8 mouse cellular contexts compared by ENCODE assay signal in genomic region chr13:6648669-6649233, GRCm38 (mm10). TPM values are rescaled to one million over a fixed set of nuclear protein-coding genes. Genes with fewer than 3 reads are reported as not detected.
DNase-seq lines count a peak whose midpoint lies in the region; ATAC-seq and TF ChIP-seq lines count a peak whose summit lies in the region.

Gene Pfkp, minus strand, starts transcription at chr13:6648777.

- H3K36me3 ChIP-seq in forebrain, embryonic 10.5 days (replicated peaks), result no peaks in the 10 kb centered on the region
- no peaks in the 10 kb centered on the region for H3K36me3 ChIP-seq in heart, embryonic 15.5 days
- H3K36me3 ChIP-seq in liver, embryonic 14.5 days (replicated peaks; ENCODE audit: control insufficient read depth, insufficient read depth, low read depth), result no peaks in the 10 kb centered on the region
- no peaks in the 10 kb centered on the region for H3K36me3 ChIP-seq in neural tube, embryonic 11.5 days (ENCODE audit: control insufficient read depth, insufficient read depth, low read length)
- no peaks in the 10 kb centered on the region for H3K36me3 ChIP-seq in stomach, postnatal 0 days (ENCODE audit: control insufficient read depth, insufficient read depth, low read length)

- peak within 1 kb of the TSS; percentile 96 for H3K4me2 ChIP-seq in heart, embryonic 15.5 days
- H3K4me2 ChIP-seq in liver, embryonic 14.5 days (ENCODE audit: low read depth), result peak within 1 kb of the TSS; percentile 85
- H3K4me2 ChIP-seq in neural tube, embryonic 11.5 days (ENCODE audit: low read depth), result peak within 1 kb of the TSS; percentile 99
- peak within 1 kb of the TSS; percentile 98 for H3K4me2 ChIP-seq in stomach, postnatal 0 days (replicated peaks; ENCODE audit: low read depth)

- peak; percentile 92 for ATAC-seq in heart, embryonic 15.5 days (replicated peaks; ENCODE audit: insufficient number of reproducible peaks, insufficient read depth, low FRiP score, low read depth)
- ATAC-seq in liver, embryonic 14.5 days (ENCODE audit: insufficient read depth), result peak; percentile 95
- ATAC-seq in neural tube, embryonic 11.5 days (ENCODE audit: insufficient read depth, low FRiP score, low TSS enrichment), result peak; percentile 96
- peak; percentile 97 for ATAC-seq in stomach, postnatal 0 days (ENCODE audit: low FRiP score, low TSS enrichment)

- no peaks in the 10 kb centered on the region for H3K9me3 ChIP-seq in forebrain, embryonic 10.5 days
- no peaks in the 10 kb centered on the region for H3K9me3 ChIP-seq in heart, embryonic 15.5 days (replicated peaks)
- H3K9me3 ChIP-seq in liver, embryonic 14.5 days (ENCODE audit: control insufficient read depth, low read length), result no peaks in the 10 kb centered on the region
- H3K9me3 ChIP-seq in neural tube, embryonic 11.5 days (ENCODE audit: control insufficient read depth, low read length), result no peaks in the 10 kb centered on the region
- no peaks in the 10 kb centered on the region for H3K9me3 ChIP-seq in stomach, postnatal 0 days (ENCODE audit: control insufficient read depth, low read length)

- H3K4me3 ChIP-seq in forebrain, embryonic 10.5 days, result peak within 1 kb of the TSS; percentile 73
- H3K4me3 ChIP-seq in heart, embryonic 15.5 days, result peak within 1 kb of the TSS; percentile 79
- H3K4me3 ChIP-seq in liver, embryonic 14.5 days (ENCODE audit: insufficient read depth in 1 of 2, low read depth in 2 of 2, low read length in 2 of 2), result peak within 1 kb of the TSS; percentile 60 to 72
- H3K4me3 ChIP-seq in neural tube, embryonic 11.5 days (ENCODE audit: low read depth, low read length), result peak within 1 kb of the TSS; percentile 49
- H3K4me3 ChIP-seq in stomach, postnatal 0 days (ENCODE audit: low read depth, low read length), result peak within 1 kb of the TSS; percentile 66

- WGBS in forebrain, embryonic 10.5 days, result 2% methylated on average over 34 of the region's 34 CpGs
- 2% methylated on average over 34 of the region's 34 CpGs for WGBS in heart, embryonic 15.5 days
- 3% methylated on average over 34 of the region's 34 CpGs for WGBS in liver, embryonic 14.5 days (ENCODE audit: insufficient replicate concordance)
- 2% methylated on average over 30 of the region's 34 CpGs for WGBS in neural tube, embryonic 11.5 days
- WGBS in stomach, postnatal 0 days, result 2% methylated on average over 34 of the region's 34 CpGs

- peak; percentile 95 for DNase-seq in CD4-positive, CD25-positive, alpha-beta regulatory T cell, adult 2 months (ENCODE audit: low read depth, low spot score)
- peak; percentile 56 for DNase-seq in c-Kit-negative CD71-positive TER-119-positive erythroid progenitor cells, embryonic 14.5 days (ENCODE audit: low read depth, low spot score)
- peak; percentile 75 for DNase-seq in forebrain, embryonic 10.5 days (ENCODE audit: extremely low spot score, low spot score)
- peak; percentile 91 to 94 for DNase-seq in kidney, postnatal 25 days
- DNase-seq in liver, embryonic 14.5 days (ENCODE audit: low read depth in 3 of 3, low spot score in 3 of 3), result peak; percentile 65 to 71 (median 69)
- DNase-seq in neural tube, embryonic 11.5 days (ENCODE audit: low spot score), result peak; percentile 90
- peak; percentile 92 for DNase-seq in stomach, postnatal 0 days (ENCODE audit: low spot score)

- peaks cover 31% of the 10 kb centered on the region for H3K27me3 ChIP-seq in forebrain, embryonic 10.5 days (ENCODE audit: poor library complexity, severe bottlenecking)
- no peaks in the 10 kb centered on the region for H3K27me3 ChIP-seq in heart, embryonic 15.5 days
- H3K27me3 ChIP-seq in liver, embryonic 14.5 days (ENCODE audit: control insufficient read depth, insufficient read depth, low read length), result no peaks in the 10 kb centered on the region
- H3K27me3 ChIP-seq in neural tube, embryonic 11.5 days (ENCODE audit: control insufficient read depth, insufficient read depth, low read length), result no peaks in the 10 kb centered on the region
- no peaks in the 10 kb centered on the region for H3K27me3 ChIP-seq in stomach, postnatal 0 days (ENCODE audit: control insufficient read depth, insufficient read depth, low read length)

- H3K27ac ChIP-seq in forebrain, embryonic 10.5 days, result peak within 1 kb of the TSS; percentile 30; the same call in 1 of the 2 replicates
- peak within 1 kb of the TSS; percentile 93 for H3K27ac ChIP-seq in heart, embryonic 15.5 days
- H3K27ac ChIP-seq in liver, embryonic 14.5 days, result no peak within 1 kb of the TSS
- H3K27ac ChIP-seq in neural tube, embryonic 11.5 days (ENCODE audit: low read depth, low read length), result no peak within 1 kb of the TSS
- H3K27ac ChIP-seq in stomach, postnatal 0 days (replicated peaks), result peak within 1 kb of the TSS; percentile 71

- H3K9ac ChIP-seq in heart, embryonic 15.5 days, result peak within 1 kb of the TSS; percentile 78
- peak within 1 kb of the TSS; percentile 47 for H3K9ac ChIP-seq in liver, embryonic 14.5 days (replicated peaks)
- peak within 1 kb of the TSS; percentile 35 for H3K9ac ChIP-seq in neural tube, embryonic 11.5 days (ENCODE audit: low read length)
- peak within 1 kb of the TSS; percentile 68 for H3K9ac ChIP-seq in stomach, postnatal 0 days (ENCODE audit: low read length)

- peaks cover 23% of the 10 kb centered on the region for H3K4me1 ChIP-seq in forebrain, embryonic 10.5 days
- peaks cover 27% of the 10 kb centered on the region for H3K4me1 ChIP-seq in heart, embryonic 15.5 days (replicated peaks)
- H3K4me1 ChIP-seq in liver, embryonic 14.5 days (replicated peaks; ENCODE audit: control insufficient read depth in 2 of 2, insufficient read depth in 2 of 2, low read length in 1 of 2), result peaks cover 5 to 11% of the 10 kb centered on the region in 2 experiments
- no peaks in the 10 kb centered on the region for H3K4me1 ChIP-seq in neural tube, embryonic 11.5 days (ENCODE audit: control insufficient read depth, insufficient read depth, low read length)
- peaks cover 9% of the 10 kb centered on the region for H3K4me1 ChIP-seq in stomach, postnatal 0 days (replicated peaks; ENCODE audit: control insufficient read depth, insufficient read depth)

- no peak for TF ChIP-seq EP300 in liver, embryonic 14.5 days (IDR thresholded peaks at IDR 0.05; ENCODE audit: low read depth)
- TF ChIP-seq EP300 in stomach, postnatal 0 days (optimal IDR thresholded peaks at IDR 0.05), result no peak

- TF ChIP-seq CTCF in liver, embryonic 14.5 days (IDR thresholded peaks at IDR 0.05; ENCODE audit: low read depth), result no peak
- TF ChIP-seq CTCF in stomach, postnatal 0 days (IDR thresholded peaks at IDR 0.05; ENCODE audit: low read depth), result 0 out of 2 replicates have a peak, but pooled peaks have one; percentile 1

RNA-seq across cellular contexts. Expression of gene Pfkp, which starts in this region (rescaled TPM):
- polyA plus RNA-seq in forebrain, embryonic 10.5 days (2016; fragmentation: Nextera tagmentation; extraction: Ambion mirVana), result 11.0 and 12.5 TPM in 2 replicates
- polyA plus RNA-seq in heart, embryonic 15.5 days (2015; fragmentation: Nextera tagmentation; extraction: Ambion mirVana), result 172 and 191 TPM in 2 replicates
- 1.5 and 2.1 TPM in 2 replicates for polyA plus RNA-seq in liver, embryonic 14.5 days (2012; rRNA removed)
- polyA plus RNA-seq in liver, embryonic 14.5 days (2014; fragmentation: Nextera tagmentation; extraction: Ambion mirVana), result 2.9 and 5.4 TPM in 2 replicates
- polyA plus RNA-seq in neural tube, embryonic 11.5 days (2014; fragmentation: Nextera tagmentation; extraction: Ambion mirVana), result 40.9 and 51.5 TPM in 2 replicates
- 34.7 and 41.1 TPM in 2 replicates for polyA plus RNA-seq in stomach, postnatal 0 days (2015; fragmentation: Nextera tagmentation; extraction: Ambion mirVana)

Comparison
In these comparisons a context has a peak if more than half of its experiments do, and no peak if none do; other contexts are left out.
1. H3K27ac ChIP-seq: peak in forebrain, embryonic 10.5 days (single experiment), heart, embryonic 15.5 days (single experiment) and stomach, postnatal 0 days (single experiment); none in liver, embryonic 14.5 days (single experiment) and neural tube, embryonic 11.5 days (single experiment).
2. Peak in every context shown above with its lines, with median percentiles within 50 percentile points of each other: DNase-seq, H3K4me3 ChIP-seq, ATAC-seq, H3K4me2 ChIP-seq and H3K9ac ChIP-seq.